Mouse (Mus musculus): ENCODE data around the gene Ms4a15. TPM values are rescaled to one million over a fixed set of nuclear protein-coding genes. Genes with fewer than 3 reads are reported as not detected.
A peak's percentile ranks its signal among the peaks of the same experiment; 100 is the strongest.

The Ms4a15 gene
- polyA plus RNA-seq, 1 experiment from 2014 or later: not detected

GRCm38 (mm10) chr19:10940097-10940800, 52.8 kb downstream of the Ms4a15 start:
- no peak overlapping the region for H3K27ac ChIP-seq (ENCODE audit: poor library complexity, severe bottlenecking)
- peak overlapping the region; percentile 42 for H3K4me3 ChIP-seq
- ATAC-seq (ENCODE audit: insufficient number of reproducible peaks, low FRiP score): peak; percentile 81
- H3K4me1 ChIP-seq (replicated peaks): peaks cover 33% of the 10 kb centered on the region
- peak overlapping the region; percentile 81 for H3K4me2 ChIP-seq
- 19% methylated on average over 37 of the region's 37 CpGs for WGBS
- H3K27me3 ChIP-seq (replicated peaks): 0 out of 2 replicates have a peak, but pooled peaks cover 5% of the 10 kb centered on the region
- H3K36me3 ChIP-seq: peaks cover 36% of the 10 kb centered on the region
- no peaks in the 10 kb centered on the region for H3K9me3 ChIP-seq (replicated peaks)
- peak overlapping the region; percentile 62 for H3K9ac ChIP-seq

- no peak for ATAC-seq (ENCODE audit: insufficient number of reproducible peaks, low FRiP score)
- Histone ChIP-seq H3K4me2 (no peak overlapping the region), H3K9me3 (replicated peaks) (no peaks in the 10 kb centered on the region), H3K4me3 (no peak overlapping the region), H3K9ac (no peak overlapping the region), H3K4me1 (replicated peaks) (peaks cover 43% of the 10 kb centered on the region), H3K27ac (ENCODE audit: poor library complexity, severe bottlenecking) (no peak overlapping the region), H3K27me3 (replicated peaks) (0 out of 2 replicates have a peak, but pooled peaks cover 5% of the 10 kb centered on the region), H3K36me3 (peaks cover 21% of the 10 kb centered on the region)
- 17% methylated on average over 3 of the region's 3 CpGs for WGBS
These were observed 54.3 kb downstream of the Ms4a15 start for GRCm38 (mm10) chr19:10938771-10939170.

- Histone ChIP-seq H3K4me3 (no peak within 1 kb of the TSS), H3K9me3 (replicated peaks) (no peaks in the 10 kb centered on the region), H3K27ac (ENCODE audit: poor library complexity, severe bottlenecking) (no peak within 1 kb of the TSS), H3K36me3 (peaks cover 4% of the 10 kb centered on the region), H3K4me2 (peak within 1 kb of the TSS; percentile 12; the same call in 1 of the 2 replicates), H3K4me1 (replicated peaks) (peaks cover 43% of the 10 kb centered on the region), H3K27me3 (replicated peaks) (0 out of 2 replicates have a peak, but pooled peaks cover 5% of the 10 kb centered on the region), H3K9ac (0 out of 2 replicates have a peak within 1 kb of the TSS, but pooled peaks have one; percentile 20)
- ATAC-seq (ENCODE audit: insufficient number of reproducible peaks, low FRiP score): no peak
- WGBS: 8% methylated on average over 5 of the region's 5 CpGs
These were observed 55.9 kb downstream of the Ms4a15 start, which contains the start of gene Ptgdr2 for GRCm38 (mm10) chr19:10937110-10937563. Gene Ptgdr2 (plus strand): TSS chr19:10937160.

GRCm38 (mm10) chr19:10936077-10936476, 57.0 kb downstream of the Ms4a15 start:
- WGBS: 81% methylated on average over 5 of the region's 5 CpGs
- Histone ChIP-seq H3K9me3 (replicated peaks) (no peaks in the 10 kb centered on the region), H3K27me3 (replicated peaks) (0 out of 2 replicates have a peak, but pooled peaks cover 5% of the 10 kb centered on the region), H3K9ac (no peak overlapping the region), H3K4me2 (no peak overlapping the region), H3K36me3 (no peaks in the 10 kb centered on the region), H3K4me1 (replicated peaks) (peaks cover 40% of the 10 kb centered on the region), H3K4me3 (no peak overlapping the region), H3K27ac (ENCODE audit: poor library complexity, severe bottlenecking) (no peak overlapping the region)
- no peak for ATAC-seq (ENCODE audit: insufficient number of reproducible peaks, low FRiP score)

- no peak overlapping the region for H3K4me2 ChIP-seq
- no peak overlapping the region for H3K9ac ChIP-seq
- H3K27ac ChIP-seq (ENCODE audit: poor library complexity, severe bottlenecking): 0 out of 2 replicates have a peak overlapping the region, but pooled peaks have one; percentile 22
- H3K27me3 ChIP-seq (replicated peaks): 0 out of 2 replicates have a peak, but pooled peaks cover 3% of the 10 kb centered on the region
- H3K9me3 ChIP-seq (replicated peaks): no peaks in the 10 kb centered on the region
- no peak overlapping the region for H3K4me3 ChIP-seq
- 0 out of 2 replicates have a peak, but pooled peaks have one; percentile 36 for ATAC-seq (ENCODE audit: insufficient number of reproducible peaks, low FRiP score)
- no peaks in the 10 kb centered on the region for H3K36me3 ChIP-seq
- 18% methylated on average over 5 of the region's 5 CpGs for WGBS
- peaks cover 30% of the 10 kb centered on the region for H3K4me1 ChIP-seq (replicated peaks)
These were observed 58.0 kb downstream of the Ms4a15 start for GRCm38 (mm10) chr19:10935029-10935428.

- no peak overlapping the region for H3K27ac ChIP-seq (ENCODE audit: poor library complexity, severe bottlenecking)
- no peak overlapping the region for H3K4me2 ChIP-seq
- no peak for ATAC-seq (ENCODE audit: insufficient number of reproducible peaks, low FRiP score)
- peaks cover 24% of the 10 kb centered on the region for H3K4me1 ChIP-seq (replicated peaks)
- H3K4me3 ChIP-seq: no peak overlapping the region
- 54% methylated on average over 2 of the region's 2 CpGs for WGBS
- no peaks in the 10 kb centered on the region for H3K36me3 ChIP-seq
- H3K27me3 ChIP-seq (replicated peaks): no peaks in the 10 kb centered on the region
- H3K9ac ChIP-seq: no peak overlapping the region
- 0 out of 2 replicates have a peak, but pooled peaks cover 3% of the 10 kb centered on the region for H3K9me3 ChIP-seq (replicated peaks)
These were observed 62.4 kb downstream of the Ms4a15 start for GRCm38 (mm10) chr19:10930641-10931040.

Other genes starting within 250 kb of the Ms4a15 start
- gene Cd6, start 163.2 kb downstream of the Ms4a15 start, polyA plus RNA-seq (2016; fragmentation: Nextera tagmentation; extraction: Ambion mirVana): not detected in 2 replicates
- gene Slc15a3, start 153.5 kb downstream of the Ms4a15 start, polyA plus RNA-seq (2016; fragmentation: Nextera tagmentation; extraction: Ambion mirVana): 0.23 and 0.41 TPM in 2 replicates
- gene Tmem132a, start 123.3 kb downstream of the Ms4a15 start, polyA plus RNA-seq (2016; fragmentation: Nextera tagmentation; extraction: Ambion mirVana): 61.5 and 62.2 TPM in 2 replicates
- gene Tmem109, start 111.2 kb downstream of the Ms4a15 start, polyA plus RNA-seq (2016; fragmentation: Nextera tagmentation; extraction: Ambion mirVana): 67.4 and 70.9 TPM in 2 replicates
- 24.9 and 26.2 TPM in 2 replicates for gene Prpf19, start 98.0 kb downstream of the Ms4a15 start, polyA plus RNA-seq (2016; fragmentation: Nextera tagmentation; extraction: Ambion mirVana)
- not detected in 2 replicates for gene Zp1, start 72.6 kb downstream of the Ms4a15 start, polyA plus RNA-seq (2016; fragmentation: Nextera tagmentation; extraction: Ambion mirVana)
- gene Ptgdr2, start 56.1 kb downstream of the Ms4a15 start, polyA plus RNA-seq (2016; fragmentation: Nextera tagmentation; extraction: Ambion mirVana): 0.09 TPM in 1 of 2 replicates, not detected in the other
- 20.1 and 21.6 TPM in 2 replicates for gene Ccdc86, start 44.0 kb downstream of the Ms4a15 start, polyA plus RNA-seq (2016; fragmentation: Nextera tagmentation; extraction: Ambion mirVana)
- gene Ms4a10, start 18.6 kb downstream of the Ms4a15 start, polyA plus RNA-seq (2016; fragmentation: Nextera tagmentation; extraction: Ambion mirVana): not detected in 2 replicates
- gene Ms4a18, start 24.8 kb upstream of the Ms4a15 start, polyA plus RNA-seq (2016; fragmentation: Nextera tagmentation; extraction: Ambion mirVana): not detected in 2 replicates
- not detected in 2 replicates for gene Ms4a8a, start 87.9 kb upstream of the Ms4a15 start, polyA plus RNA-seq (2016; fragmentation: Nextera tagmentation; extraction: Ambion mirVana)
- gene 1700017D01Rik, start 137.6 kb upstream of the Ms4a15 start, polyA plus RNA-seq (2016; fragmentation: Nextera tagmentation; extraction: Ambion mirVana): not detected in 2 replicates
- not detected in 2 replicates for gene 1700025F22Rik, start 172.1 kb upstream of the Ms4a15 start, polyA plus RNA-seq (2016; fragmentation: Nextera tagmentation; extraction: Ambion mirVana)
- gene Ms4a13, start 203.5 kb upstream of the Ms4a15 start, polyA plus RNA-seq (2016; fragmentation: Nextera tagmentation; extraction: Ambion mirVana): not detected in 2 replicates
- gene Ms4a12, start 239.2 kb upstream of the Ms4a15 start, polyA plus RNA-seq (2016; fragmentation: Nextera tagmentation; extraction: Ambion mirVana): not detected in 2 replicates

All from heart, embryonic 12.5 days (tissue).